Mouse (Mus musculus): ENCODE measurements around the gene Lck. TPM values are rescaled to one million over a fixed set of nuclear protein-coding genes. Genes with fewer than 3 reads are reported as not detected.

The Lck gene
- polyA plus RNA-seq, 1 experiment from 2014 or later = 1,532 TPM

DNA sequence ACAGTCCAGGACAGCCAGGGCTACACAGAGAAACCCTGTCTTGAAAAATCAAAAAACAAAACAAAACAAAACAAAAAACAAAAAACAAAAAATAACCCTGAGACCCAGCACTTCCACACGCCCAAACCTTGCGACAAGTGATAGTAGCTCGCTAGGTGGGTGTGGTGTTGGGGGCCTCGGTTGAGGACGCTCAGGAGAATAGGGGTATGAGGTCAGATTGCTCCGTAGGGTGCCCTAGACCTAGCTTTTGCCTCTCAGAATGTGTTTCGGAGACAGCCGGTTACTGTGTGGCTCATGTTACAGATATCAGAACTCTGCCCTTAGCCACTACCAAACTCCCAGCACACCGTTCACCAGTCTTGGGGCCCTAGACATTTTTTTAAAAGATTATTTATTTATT lies 12.3 kb upstream of the Lck start:
- no peak for DNase-seq (ENCODE audit: low spot score)

GRCm38 (mm10) chr4:129584884-129585608 lies 11.6 kb upstream of the Lck start:
- DNase-seq (ENCODE audit: low spot score) = peak; percentile 91

DNA sequence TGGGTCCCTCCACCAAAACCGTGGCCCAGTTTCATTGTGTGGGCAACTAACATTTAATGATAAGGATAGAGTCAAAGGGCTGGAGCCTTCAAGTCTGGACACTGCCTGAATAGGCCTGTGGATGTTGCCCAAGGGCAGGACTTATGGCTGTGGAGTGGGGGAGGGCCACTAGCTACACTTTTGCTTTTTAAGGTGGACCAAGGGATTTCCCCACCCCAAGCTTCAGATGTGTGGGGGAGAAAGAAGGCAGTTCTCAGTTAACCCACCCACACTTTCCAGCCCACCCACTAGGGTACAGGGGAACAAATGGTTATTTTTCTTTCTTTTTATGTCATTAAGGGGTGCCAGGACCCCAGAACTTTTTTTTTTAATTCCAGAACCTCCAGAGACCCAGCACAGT lies 10.9 kb upstream of the Lck start:
- DNase-seq (ENCODE audit: low spot score) = no peak

- peak; percentile 22 for DNase-seq (ENCODE audit: low spot score)
Measured at GRCm38 (mm10) chr4:129582251-129582650, 8.8 kb upstream of the Lck start.

DNA sequence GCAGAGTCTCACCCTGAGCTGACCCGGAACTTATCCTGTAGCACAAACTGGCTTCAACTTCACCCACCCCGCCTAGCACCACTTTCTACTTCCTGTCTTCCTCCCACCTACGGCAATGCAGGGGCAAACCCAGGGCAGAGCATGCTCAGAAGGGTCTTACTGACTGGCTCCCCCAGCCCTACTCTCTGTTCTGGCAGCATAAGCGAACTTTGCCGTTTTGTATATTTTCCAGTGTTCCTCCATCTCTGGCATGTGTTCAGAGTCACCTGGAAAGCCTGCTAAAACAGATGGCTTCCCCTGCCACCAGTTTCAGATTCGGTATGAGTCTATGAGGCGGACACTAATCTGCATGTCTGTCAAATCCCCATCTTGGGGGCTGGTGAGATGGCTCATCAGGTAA lies 6.9 kb upstream of the Lck start:
- peak; percentile 64 for DNase-seq (ENCODE audit: low spot score)

DNA sequence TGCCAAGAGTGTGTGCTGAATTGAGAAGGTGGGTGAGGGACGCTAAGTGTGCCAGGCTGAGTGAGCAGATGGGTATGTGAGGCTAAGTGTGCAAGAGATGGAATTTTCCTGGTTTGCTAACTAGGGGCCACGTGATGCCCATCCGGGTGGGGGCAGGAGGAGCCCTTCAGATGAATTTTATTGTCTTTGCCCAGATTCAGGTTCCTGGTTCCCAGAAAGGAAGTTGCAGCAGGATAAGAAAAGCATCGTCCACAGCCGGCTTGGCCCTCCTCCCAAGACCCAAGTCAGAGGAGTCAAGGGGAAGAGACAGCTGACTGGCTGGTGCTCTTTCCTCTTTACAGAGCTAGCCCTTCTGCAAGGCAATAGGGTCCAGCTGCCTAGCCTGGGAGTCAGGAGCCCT lies 5.0 kb upstream of the Lck start, which contains the start of gene Fam167b:
Gene Fam167b (minus strand): TSS at position 84 of the 400 bp plus-strand sequence.
- no peak for DNase-seq (ENCODE audit: low spot score)

DNA sequence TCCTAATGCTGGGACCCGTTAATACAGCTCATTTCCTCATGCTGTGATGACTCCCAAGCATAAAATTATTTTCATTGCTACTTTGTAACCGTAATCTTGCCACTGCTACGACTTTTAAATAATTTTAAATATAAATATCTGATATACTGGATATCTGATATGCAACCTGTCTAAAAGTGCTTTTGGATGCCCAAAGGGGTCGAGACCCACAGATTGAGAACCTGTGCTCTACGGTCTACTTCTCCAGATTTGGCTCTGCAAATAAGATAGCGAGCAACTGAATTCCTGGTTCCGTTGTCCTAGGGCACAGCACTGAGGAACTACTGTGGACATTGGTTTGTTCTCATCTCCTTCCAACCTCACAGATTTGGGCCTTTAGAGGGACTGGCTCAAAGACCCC lies 4.2 kb upstream of the Lck start:
- DNase-seq (ENCODE audit: low spot score) = no peak

DNA sequence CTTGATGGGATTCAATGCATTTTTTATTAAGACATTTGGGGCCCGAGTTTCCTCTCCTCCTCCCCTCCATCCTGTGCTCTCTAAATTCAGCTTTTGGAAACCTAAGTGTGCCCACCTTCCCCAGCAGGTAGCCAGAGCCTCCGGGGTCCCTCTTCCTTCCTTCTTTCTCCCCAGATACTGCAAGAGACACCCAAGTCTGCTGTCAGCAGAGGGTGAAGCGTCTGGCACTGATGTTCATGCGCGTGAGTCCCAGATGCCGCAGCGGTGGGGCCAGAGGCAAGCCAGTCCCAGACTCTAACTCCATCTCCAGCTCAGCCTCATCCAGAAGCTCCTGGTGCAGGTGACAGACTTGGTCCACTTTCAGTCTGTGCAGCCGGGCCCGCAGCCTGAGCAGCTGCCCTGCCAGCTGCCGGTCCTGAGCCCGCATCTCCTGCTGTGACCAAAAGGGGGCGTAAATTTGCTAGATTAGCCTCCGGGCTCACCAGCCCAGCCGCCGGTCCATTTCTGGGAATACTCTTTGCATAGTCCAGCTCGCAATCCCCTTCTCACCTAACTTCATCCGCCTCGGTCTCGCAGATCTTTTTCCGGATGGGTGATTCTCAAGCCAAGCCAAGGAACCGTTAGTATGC lies 3.5 kb upstream of the Lck start:
- DNase-seq (ENCODE audit: low spot score) = peak; percentile 67

DNA sequence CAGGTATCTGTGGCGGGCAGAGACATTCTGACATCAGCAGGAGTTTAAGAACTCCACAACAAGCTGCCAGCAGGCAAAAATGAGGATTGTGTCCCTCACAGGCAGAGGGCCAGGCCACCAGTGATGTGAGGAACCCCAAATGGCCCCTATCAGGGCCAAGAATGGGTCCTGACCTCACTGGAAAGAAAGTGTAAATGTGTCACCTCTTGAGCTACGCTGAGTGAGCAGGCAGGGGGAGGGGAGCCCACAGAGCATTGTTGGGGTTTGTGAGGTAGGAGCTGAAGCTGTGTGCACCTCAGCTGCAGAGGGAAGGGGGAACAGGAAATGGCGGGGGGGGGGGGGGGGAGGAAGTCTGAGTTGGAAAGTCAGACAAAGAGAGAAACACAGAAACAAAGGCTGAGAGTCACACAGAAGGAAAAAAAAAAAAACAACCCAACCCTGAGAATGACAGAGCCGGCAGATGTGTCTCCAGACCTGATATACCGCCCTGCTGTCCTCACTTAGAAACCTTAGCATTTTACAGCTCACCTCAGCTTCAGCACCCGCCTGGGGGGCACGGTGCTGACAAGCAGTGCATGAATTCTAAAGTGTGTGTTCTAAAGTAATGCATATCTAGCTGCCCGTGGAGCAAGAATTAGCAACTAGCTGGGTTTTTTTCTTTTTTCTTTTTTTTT lies 1.9 kb upstream of the Lck start:
- DNase-seq (ENCODE audit: low spot score) = peak; percentile 95

DNA sequence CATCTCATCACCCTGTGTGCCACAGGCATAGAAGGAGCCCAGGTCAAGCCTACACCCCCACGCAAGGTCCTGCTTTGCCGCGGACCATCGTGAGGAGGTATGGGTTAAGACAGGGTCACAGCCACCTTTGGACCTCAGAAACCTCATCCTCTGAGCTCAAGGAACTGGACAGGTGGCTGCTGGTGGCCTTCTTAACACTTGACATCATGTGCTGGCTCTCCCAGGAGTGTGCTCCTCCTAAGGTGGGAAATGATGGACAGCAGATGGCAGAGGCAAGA lies 409 bp downstream of the Lck start:
- no peak for DNase-seq (ENCODE audit: low spot score)

DNA sequence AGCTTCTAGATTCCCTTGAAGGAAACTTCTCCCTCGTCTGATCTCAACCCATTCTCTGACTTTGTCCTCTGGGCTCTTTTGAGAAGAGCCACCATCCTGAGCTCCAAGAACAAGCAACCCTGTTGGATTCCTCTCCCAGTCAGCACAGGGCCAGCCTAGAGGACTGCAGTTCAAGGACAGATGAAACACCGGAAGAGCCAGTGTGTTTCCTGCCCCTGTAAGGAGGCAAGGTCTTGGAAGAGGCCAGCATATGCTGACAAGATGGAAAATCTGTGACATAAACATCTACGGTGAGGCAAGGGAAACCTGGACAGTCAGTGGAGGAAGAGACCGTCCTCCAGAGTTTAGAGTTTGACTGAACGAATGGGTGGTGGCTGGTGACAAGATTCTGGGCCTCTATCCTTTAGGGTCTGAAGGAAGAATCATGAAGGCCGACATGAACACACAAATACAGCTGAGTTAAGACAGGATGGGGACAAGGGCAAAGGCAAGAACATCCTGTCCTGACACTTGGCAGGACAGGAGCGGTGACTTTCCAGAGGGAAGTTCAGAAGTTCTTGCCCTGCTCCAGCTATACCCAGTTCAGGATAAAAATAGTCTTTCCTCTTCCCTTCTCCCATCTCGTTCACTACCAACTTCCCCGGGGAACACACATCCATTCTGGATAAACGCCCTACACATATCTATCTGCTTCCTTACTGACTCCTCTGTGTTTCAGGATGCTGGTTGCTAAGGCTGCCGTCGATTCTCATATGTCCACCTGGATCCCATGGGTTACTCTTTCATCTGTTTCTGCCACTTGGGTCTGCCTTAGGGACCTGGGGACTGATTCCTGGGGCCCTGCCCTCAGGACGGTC lies 977 bp downstream of the Lck start:
- DNase-seq (ENCODE audit: low spot score) = no peak

GRCm38 (mm10) chr4:129571551-129572084 lies 1.8 kb downstream of the Lck start:
- DNase-seq (ENCODE audit: low spot score) = peak; percentile 33

DNA sequence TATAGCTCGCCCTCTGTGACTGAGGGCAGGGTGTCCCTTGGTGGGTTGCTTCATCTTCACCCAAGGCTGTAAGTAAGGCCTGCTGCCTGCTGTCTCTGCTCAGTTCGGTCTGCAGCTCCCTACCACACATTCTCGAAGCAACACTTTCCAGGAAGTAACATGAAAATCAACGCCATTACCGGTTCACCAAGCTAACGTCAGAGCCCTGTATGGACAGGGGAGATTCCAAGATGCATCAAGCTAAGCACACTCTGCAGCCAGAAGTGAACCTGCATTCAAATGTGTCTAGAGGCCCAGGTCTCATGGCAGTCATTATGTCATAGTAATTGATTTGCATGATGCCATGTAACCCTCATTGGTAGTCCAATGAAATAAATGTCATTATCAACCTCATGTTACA lies 3.4 kb downstream of the Lck start:
- DNase-seq (ENCODE audit: low spot score) = no peak

GRCm38 (mm10) chr4:129568366-129568765 lies 5.1 kb downstream of the Lck start:
- DNase-seq (ENCODE audit: low spot score) = no peak

GRCm38 (mm10) chr4:129565139-129565538 lies 8.3 kb downstream of the Lck start:
- no peak for DNase-seq (ENCODE audit: low spot score)

- DNase-seq (ENCODE audit: low spot score) = no peak
Measured at GRCm38 (mm10) chr4:129563718-129564117, 9.7 kb downstream of the Lck start.

- no peak for DNase-seq (ENCODE audit: low spot score)
Measured at GRCm38 (mm10) chr4:129561184-129561583, 12.3 kb downstream of the Lck start.

GRCm38 (mm10) chr4:129558321-129558955 lies 15.0 kb downstream of the Lck start:
- peak; percentile 96 for DNase-seq (ENCODE audit: low spot score)

- DNase-seq (ENCODE audit: low spot score) = peak; percentile 33
Measured at GRCm38 (mm10) chr4:129557256-129557808, 16.1 kb downstream of the Lck start.

DNA sequence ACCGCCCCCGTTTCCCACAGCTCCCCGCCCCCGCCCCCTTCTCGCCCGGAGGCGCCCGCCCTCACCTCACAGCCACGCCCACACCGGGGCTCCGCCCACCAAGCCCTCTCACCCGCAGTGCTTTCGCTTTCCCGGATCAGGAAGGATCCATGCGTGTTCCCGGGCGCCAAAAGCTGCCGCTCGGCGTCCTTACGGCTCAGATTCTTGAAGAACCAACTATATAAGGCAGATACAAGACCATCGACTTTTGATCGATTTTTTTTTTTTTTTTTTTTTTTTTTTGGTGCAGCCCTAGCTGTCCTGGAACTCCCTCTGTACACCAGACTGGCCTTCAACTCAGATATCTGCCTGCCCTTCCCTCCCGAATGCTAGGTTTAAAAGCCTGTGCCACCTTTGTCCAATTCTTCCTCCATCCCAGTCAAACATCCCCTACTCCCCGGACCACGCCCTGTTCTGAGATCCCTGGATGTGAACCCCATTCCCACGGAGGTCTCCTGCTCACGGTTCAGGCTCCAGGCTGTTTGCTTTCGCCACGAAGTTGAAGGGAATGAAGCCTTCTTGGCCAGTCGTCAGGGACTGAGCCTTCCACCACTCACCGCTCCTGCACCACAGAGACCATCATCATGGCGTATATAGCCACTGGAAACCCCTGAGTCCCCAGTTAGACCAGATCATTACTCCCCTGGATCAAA lies 16.8 kb downstream of the Lck start:
- peak; percentile 89 for DNase-seq (ENCODE audit: low spot score)

Measured in thymus, postnatal 0 days (tissue).